Mouse (Mus musculus): ENCODE results near the gene Rnf214.

Rnf214 gene

GRCm38 (mm10) chr9:45818406-45819011, 88.2 kb downstream of the Rnf214 start:
- intact Hi-C loops (cut with DNase I) = no loop called here

- intact Hi-C loops (cut with DNase I) = no loop called here
These were observed 91.2 kb downstream of the Rnf214 start for GRCm38 (mm10) chr9:45815525-45815924.

GRCm38 (mm10) chr9:45815113-45815512, 91.6 kb downstream of the Rnf214 start:
- intact Hi-C loops (cut with DNase I) = no loop called here

Small RNA genes within 50 kb of the gene (microRNA-seq; reads per million reads assigned to microRNA genes)
- 0.69 to 0.99 reads per million in 2 experiments for gene Mir7087
